Comparison of ENCODE assay signal across 10 mouse cellular contexts in the genomic region with DNA sequence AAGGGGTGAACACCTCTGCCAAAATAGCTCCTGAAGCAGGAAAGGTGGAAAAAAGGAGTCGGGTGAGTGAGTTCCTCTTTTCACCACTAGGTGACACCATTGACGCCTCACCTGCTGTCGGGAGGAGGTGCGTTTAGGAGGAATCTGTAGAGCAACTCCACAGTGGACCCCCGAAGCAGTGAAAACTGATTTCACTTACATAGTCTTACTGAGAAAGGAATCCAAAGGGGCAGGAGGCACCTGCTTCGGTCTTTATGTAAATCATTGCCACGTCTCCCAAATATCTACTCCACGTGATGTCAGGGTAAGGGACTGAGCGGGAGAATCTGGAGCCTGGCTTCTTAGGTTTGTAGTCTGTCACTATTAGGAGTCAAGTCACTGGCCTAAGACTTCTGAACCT.
A peak's percentile ranks its signal among the peaks of the same experiment; 100 is the strongest.
DNase-seq lines count a peak whose midpoint lies in the region; ATAC-seq and TF ChIP-seq lines count a peak whose summit lies in the region.
"Had no signal": no experiment of that assay in that cellular context is flagged by ENCODE, and none has a peak within 500 bp of the region (broad histone marks: within the 10 kb centered on the region; RNA-seq: fewer than 3 reads in every experiment).

No protein-coding gene starts in this region.

- H3K4me1 ChIP-seq in intestine, embryonic 14.5 days (replicated peaks; ENCODE audit: control insufficient read depth, insufficient read depth, low read length), result 0 out of 2 replicates have a peak, but pooled peaks cover 4% of the 10 kb centered on the region
- H3K4me1 ChIP-seq in intestine, embryonic 16.5 days (ENCODE audit: control insufficient read depth, insufficient read depth, low read length), result no peaks in the 10 kb centered on the region
- H3K4me1 ChIP-seq in cortical plate, adult 2 months (ENCODE audit: control insufficient read depth, insufficient read depth, low read length), result no peaks in the 10 kb centered on the region; the same call in 1 of the 2 replicates
- no peaks in the 10 kb centered on the region for H3K4me1 ChIP-seq in liver, adult 2 months (ENCODE audit: control insufficient read depth, insufficient read depth, low read length)
- H3K4me1 ChIP-seq in neural tube, embryonic 13.5 days (replicated peaks), result no peaks in the 10 kb centered on the region
- H3K4me1 ChIP-seq: megakaryocyte, embryonic 14.5 days had no signal

- no peaks in the 10 kb centered on the region for H3K27me3 ChIP-seq in intestine, embryonic 14.5 days (replicated peaks; ENCODE audit: control insufficient read depth, insufficient read depth, low read length)
- H3K27me3 ChIP-seq in intestine, embryonic 16.5 days (replicated peaks; ENCODE audit: control insufficient read depth, insufficient read depth, low read length), result no peaks in the 10 kb centered on the region
- H3K27me3 ChIP-seq in liver, adult 2 months (ENCODE audit: control insufficient read depth, insufficient read depth, low read length), result no peaks in the 10 kb centered on the region; the same call in 1 of the 2 replicates
- peaks cover 10% of the 10 kb centered on the region; the same call in 1 of the 2 replicates for H3K27me3 ChIP-seq in neural tube, embryonic 13.5 days
- H3K27me3 ChIP-seq: megakaryocyte, embryonic 14.5 days had no signal

- intact Hi-C loops in gastrocnemius, postnatal 36 days (cut with DNase I), result loop anchor here (10.0 kb wide), 2 partner anchors 106 to 686 kb away; no protein-coding TSS in a partner anchor

- H3K9me3 ChIP-seq in intestine, embryonic 14.5 days (ENCODE audit: control insufficient read depth, low read length), result no peaks in the 10 kb centered on the region
- H3K9me3 ChIP-seq in intestine, embryonic 16.5 days (ENCODE audit: control insufficient read depth, low read length), result no peaks in the 10 kb centered on the region
- no peaks in the 10 kb centered on the region for H3K9me3 ChIP-seq in neural tube, embryonic 13.5 days
- H3K9me3 ChIP-seq: G1E; megakaryocyte, embryonic 14.5 days had no signal

- WGBS in intestine, embryonic 14.5 days, result 13% methylated on average over 9 of the region's 9 CpGs
- 17% methylated on average over 9 of the region's 9 CpGs for WGBS in intestine, embryonic 16.5 days
- WGBS in liver, adult 2 months, result 23% methylated on average over 9 of the region's 9 CpGs
- 14% methylated on average over 9 of the region's 9 CpGs for WGBS in neural tube, embryonic 13.5 days

- no peak overlapping the region for H3K9ac ChIP-seq in intestine, embryonic 14.5 days (ENCODE audit: low read length)
- no peak overlapping the region for H3K9ac ChIP-seq in intestine, embryonic 16.5 days (ENCODE audit: low read depth, low read length)
- no peak overlapping the region for H3K9ac ChIP-seq in liver, adult 2 months (ENCODE audit: low read depth, low read length)
- no peak overlapping the region for H3K9ac ChIP-seq in neural tube, embryonic 13.5 days

- ATAC-seq in intestine, embryonic 14.5 days (replicated peaks; ENCODE audit: low FRiP score, low TSS enrichment, low read depth), result no peak
- no peak for ATAC-seq in intestine, embryonic 16.5 days
- 0 out of 2 replicates have a peak, but pooled peaks have one; percentile 36 for ATAC-seq in neural tube, embryonic 13.5 days (ENCODE audit: low read depth)
- no peak for ATAC-seq in megakaryocyte, adult 5-6 weeks (ENCODE audit: poor library complexity, severe bottlenecking)

- no peak overlapping the region for H3K4me3 ChIP-seq in intestine, embryonic 14.5 days (ENCODE audit: low read depth, low read length)
- H3K4me3 ChIP-seq in intestine, embryonic 16.5 days (ENCODE audit: low read length), result no peak overlapping the region
- no peak overlapping the region for H3K4me3 ChIP-seq in cortical plate, adult 2 months (ENCODE audit: insufficient read depth, low read length)
- H3K4me3 ChIP-seq in liver, adult 2 months (ENCODE audit: insufficient read depth, low read depth, low read length), result no peak overlapping the region
- H3K4me3 ChIP-seq in neural tube, embryonic 13.5 days, result no peak overlapping the region
- H3K4me3 ChIP-seq: megakaryocyte, embryonic 14.5 days had no signal

- peak; percentile 73 for DNase-seq in intestine, embryonic 14.5 days (ENCODE audit: low spot score)
- peak; percentile 9 to 14 for DNase-seq in gastrocnemius, postnatal 36 days
- DNase-seq in kidney, adult 8-10 months, result peak; percentile 17 to 54
- DNase-seq in liver, adult 2 months (ENCODE audit: extremely low read depth, low read depth, low spot score), result peak; percentile 42

- TF ChIP-seq POLR2A in cortical plate, adult 2 months (IDR thresholded peaks at IDR 0.05; ENCODE audit: extremely low read depth, insufficient read depth, low read length), result no peak
- no peak for TF ChIP-seq POLR2A in liver, adult 2 months (IDR thresholded peaks at IDR 0.05; ENCODE audit: extremely low read depth, insufficient read depth, low read length)

- no peaks in the 10 kb centered on the region for H3K36me3 ChIP-seq in intestine, embryonic 14.5 days (ENCODE audit: control insufficient read depth, insufficient read depth, low read length)
- no peaks in the 10 kb centered on the region for H3K36me3 ChIP-seq in intestine, embryonic 16.5 days (ENCODE audit: control insufficient read depth, insufficient read depth, low read length)
- H3K36me3 ChIP-seq in liver, adult 2 months (ENCODE audit: control insufficient read depth, insufficient read depth, low read length), result no peaks in the 10 kb centered on the region
- H3K36me3 ChIP-seq in neural tube, embryonic 13.5 days, result no peaks in the 10 kb centered on the region
- H3K36me3 ChIP-seq: G1E had no signal

- H3K4me2 ChIP-seq in intestine, embryonic 14.5 days (ENCODE audit: low read length), result peak overlapping the region; percentile 32
- no peak overlapping the region for H3K4me2 ChIP-seq in intestine, embryonic 16.5 days (ENCODE audit: low read depth, low read length)
- peak overlapping the region; percentile 33 for H3K4me2 ChIP-seq in neural tube, embryonic 13.5 days

- H3K79me2 ChIP-seq in liver, adult 2 months (ENCODE audit: control insufficient read depth, insufficient read depth, low read length), result no peaks in the 10 kb centered on the region

- H3K27ac ChIP-seq in intestine, embryonic 14.5 days (ENCODE audit: low read depth), result no peak overlapping the region
- no peak overlapping the region for H3K27ac ChIP-seq in intestine, embryonic 16.5 days (ENCODE audit: low read length)
- no peak overlapping the region for H3K27ac ChIP-seq in cortical plate, adult 2 months (ENCODE audit: insufficient read depth, low read length)
- no peak overlapping the region for H3K27ac ChIP-seq in liver, adult 2 months (replicated peaks; ENCODE audit: insufficient read depth, low read depth, low read length)
- no peak overlapping the region for H3K27ac ChIP-seq in neural tube, embryonic 13.5 days (replicated peaks)

- peak; percentile 80 for TF ChIP-seq CTCF in cortical plate, adult 2 months (IDR thresholded peaks at IDR 0.05; ENCODE audit: extremely low read depth, insufficient read depth, low read length)
- TF ChIP-seq CTCF in liver, adult 2 months (IDR thresholded peaks at IDR 0.05; ENCODE audit: low read depth, low read length), result peak; percentile 82

Comparison
In these comparisons a context has a peak if more than half of its experiments do, and no peak if none do; other contexts are left out.
1. DNase-seq: peak in every context shown above with its lines; median percentile 73 in intestine, embryonic 14.5 days; 42 in liver, adult 2 months; 36 in kidney, adult 8-10 months; 12 in gastrocnemius, postnatal 36 days.